Mouse (Mus musculus): ENCODE results near the gene Gfer.

Gene Gfer

GRCm38 (mm10) chr17:24696011-24696697 lies at the start of gene Gfer, which contains the start of gene Noxo1:
Gene Gfer, minus strand, starts transcription at chr17:24696156.
Gene Noxo1, plus strand, starts transcription at chr17:24696234.
- peak; percentile 87 for DNase-seq (ENCODE audit: low spot score)

- DNase-seq (ENCODE audit: low spot score) = no peak
Observed at GRCm38 (mm10) chr17:24744381-24744780, 48.4 kb upstream of the Gfer start.

- DNase-seq (ENCODE audit: low spot score) = no peak
Observed at GRCm38 (mm10) chr17:24743896-24744295, 47.9 kb upstream of the Gfer start.

- DNase-seq (ENCODE audit: low spot score) = no peak
Observed at GRCm38 (mm10) chr17:24742307-24742706, 46.4 kb upstream of the Gfer start.

- no peak for DNase-seq (ENCODE audit: low spot score)
Observed at GRCm38 (mm10) chr17:24739926-24740325, 44.0 kb upstream of the Gfer start.

- DNase-seq (ENCODE audit: low spot score) = no peak
Observed at GRCm38 (mm10) chr17:24738238-24738637, 42.3 kb upstream of the Gfer start.

GRCm38 (mm10) chr17:24737135-24737810 lies 41.3 kb upstream of the Gfer start:
- no peak for DNase-seq (ENCODE audit: low spot score)

- peak; percentile 99 for DNase-seq (ENCODE audit: low spot score)
Observed at GRCm38 (mm10) chr17:24736330-24737051, 40.5 kb upstream of the Gfer start, which contains the start of gene Msrb1. Gene Msrb1, plus strand, starts transcription at chr17:24736642.

- no peak for DNase-seq (ENCODE audit: low spot score)
Observed at GRCm38 (mm10) chr17:24735446-24735845, 39.5 kb upstream of the Gfer start.

GRCm38 (mm10) chr17:24734513-24734912 lies 38.6 kb upstream of the Gfer start:
- DNase-seq (ENCODE audit: low spot score) = no peak

GRCm38 (mm10) chr17:24733434-24734050 lies 37.6 kb upstream of the Gfer start:
- no peak for DNase-seq (ENCODE audit: low spot score)

GRCm38 (mm10) chr17:24732233-24732935 lies 36.4 kb upstream of the Gfer start:
- DNase-seq (ENCODE audit: low spot score) = no peak

GRCm38 (mm10) chr17:24730787-24731186 lies 34.8 kb upstream of the Gfer start:
- no peak for DNase-seq (ENCODE audit: low spot score)

- DNase-seq (ENCODE audit: low spot score) = no peak
Observed at GRCm38 (mm10) chr17:24729067-24729466, 33.1 kb upstream of the Gfer start.

- DNase-seq (ENCODE audit: low spot score) = no peak
Observed at GRCm38 (mm10) chr17:24728184-24728583, 32.2 kb upstream of the Gfer start.

- DNase-seq (ENCODE audit: low spot score) = no peak
Observed at GRCm38 (mm10) chr17:24727618-24728017, 31.7 kb upstream of the Gfer start, which contains the start of gene Rpl3l. Gene Rpl3l, plus strand, starts transcription at chr17:24727820.

- DNase-seq (ENCODE audit: low spot score) = no peak
Observed at GRCm38 (mm10) chr17:24725637-24726390, 29.9 kb upstream of the Gfer start.

- DNase-seq (ENCODE audit: low spot score) = peak; percentile 91
Observed at GRCm38 (mm10) chr17:24724184-24724583, 28.2 kb upstream of the Gfer start, which contains the start of gene Ndufb10. Gene Ndufb10, minus strand, starts transcription at chr17:24724478.

GRCm38 (mm10) chr17:24723881-24724180 lies 27.9 kb upstream of the Gfer start:
- DNase-seq (ENCODE audit: low spot score) = peak; percentile 45

GRCm38 (mm10) chr17:24723122-24723880 lies 27.3 kb upstream of the Gfer start:
- DNase-seq (ENCODE audit: low spot score) = no peak

Data from yolk sac, embryonic 10.5 days (tissue).